Mouse (Mus musculus) heart, embryonic 11.5 days (tissue): ENCODE results near the gene Klhl3. TPM values are rescaled to one million over a fixed set of nuclear protein-coding genes. Genes with fewer than 3 reads are reported as not detected.
A peak's percentile ranks its signal among the peaks of the same experiment; 100 is the strongest.

ENCODE experiments used
- ATAC-seq: fragments of 200-750 bp; cut with Nextera tagmentation; replicated peaks from 2 replicates; pipeline ENCODE4 v1.8.0; 2017; ENCODE audit warnings: moderate library complexity; ENCODE audit not compliant: insufficient number of reproducible peaks, low FRiP score, low TSS enrichment
- H3K27ac ChIP-seq: fragments of 300-500 bp; sonication (generic); 2 replicates; pipeline ENCODE4 v1.5.1; 2014; ENCODE audit warnings: mild to moderate bottlenecking, low read depth, low read length
- H3K27me3 ChIP-seq: fragments of 300-500 bp; sonication (generic); 2 replicates; pipeline ENCODE4 v1.6.1; 2014; ENCODE audit warnings: mild to moderate bottlenecking, low read length, mixed read lengths; ENCODE audit not compliant: control insufficient read depth, insufficient read depth
- H3K36me3 ChIP-seq: fragments of 300-500 bp; sonication (generic); 2 replicates; pipeline ENCODE4 v1.6.1; 2014; ENCODE audit warnings: mild to moderate bottlenecking, low read length, moderate library complexity, mixed read lengths; ENCODE audit not compliant: control insufficient read depth, insufficient read depth
- H3K4me1 ChIP-seq: fragments of 300-500 bp; sonication (generic); 2 replicates; pipeline ENCODE4 v1.6.1; 2014; ENCODE audit warnings: low read length; ENCODE audit not compliant: control insufficient read depth, insufficient read depth
- H3K4me2 ChIP-seq: fragments of 300-500 bp; sonication (generic); 2 replicates; pipeline ENCODE4 v1.6.1; 2014; ENCODE audit warnings: mild to moderate bottlenecking, moderate library complexity
- H3K4me3 ChIP-seq: fragments of 300-500 bp; sonication (generic); 2 replicates; pipeline ENCODE4 v1.5.1; 2014; ENCODE audit warnings: low read depth, low read length
- H3K9ac ChIP-seq: fragments of 300-500 bp; sonication (generic); 2 replicates; pipeline ENCODE4 v1.6.1; 2014; ENCODE audit warnings: mild to moderate bottlenecking, low read depth, low read length, moderate library complexity
- H3K9me3 ChIP-seq: fragments of 300-500 bp; sonication (generic); replicated peaks from 2 replicates; pipeline ENCODE4 v1.6.1; 2016; ENCODE audit warnings: low read length; ENCODE audit not compliant: control insufficient read depth
- WGBS: fragments of 180-500 bp; shearing (Covaris S2); extraction: QIAGEN DNeasy Blood & Tissue Kit; methylation state at CpG from one replicate; pipeline ENCODE4 v1.1.7; 2014; ENCODE audit not compliant: insufficient replicate concordance; 5-methylcytosine and 5-hydroxymethylcytosine counted together
- polyA plus RNA-seq: library from polyadenylated mRNA; unstranded; fragments of >200 nt; fragmentation: Nextera tagmentation; extraction: Ambion mirVana; gene quantifications from 2 replicates; pipeline ENCODE4 v1.2.1, GENCODE M21; 2014

Klhl3 gene
- 3.6 and 4.3 TPM in 2 replicates for polyA plus RNA-seq

- H3K4me1 ChIP-seq, result peaks cover 12% of the 10 kb centered on the region
- H3K4me3 ChIP-seq, result peak within 1 kb of the TSS; percentile 67
- H3K36me3 ChIP-seq, result no peaks in the 10 kb centered on the region
- peak within 1 kb of the TSS; percentile 68 for H3K27ac ChIP-seq
- H3K27me3 ChIP-seq, result no peaks in the 10 kb centered on the region
- no peaks in the 10 kb centered on the region for H3K9me3 ChIP-seq
- ATAC-seq, result peak; percentile 66
- H3K4me2 ChIP-seq, result peak within 1 kb of the TSS; percentile 91
- under 1% methylated on average over 35 of the region's 35 CpGs for WGBS
- peak within 1 kb of the TSS; percentile 77 for H3K9ac ChIP-seq
These were observed at the start of gene Klhl3 for GRCm38 (mm10) chr13:58113061-58113900. Gene Klhl3, minus strand, starts transcription at chr13:58113592.

DNA sequence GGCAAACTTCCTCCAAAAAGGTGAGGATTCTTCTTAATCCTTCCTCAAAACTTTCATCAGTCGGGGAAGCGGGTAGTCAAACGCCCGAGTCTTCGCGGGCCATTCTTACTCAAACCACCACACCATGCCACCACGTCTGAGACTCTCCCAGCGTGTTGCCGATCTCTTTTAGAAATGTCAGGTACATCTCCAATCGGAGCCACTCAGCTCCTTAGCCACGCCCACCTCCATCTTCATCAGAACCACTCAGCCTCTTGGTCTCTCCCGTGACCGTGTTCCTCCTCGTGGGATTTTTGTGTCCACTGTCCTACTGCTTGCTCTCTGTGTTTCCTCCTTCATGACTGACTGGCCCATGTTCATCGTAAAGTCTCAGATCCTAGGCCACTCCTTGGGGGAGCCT lies 47.4 kb upstream of the Klhl3 start:
- H3K36me3 ChIP-seq, result peaks cover 10% of the 10 kb centered on the region
- no peak overlapping the region for H3K4me3 ChIP-seq
- no peaks in the 10 kb centered on the region for H3K27me3 ChIP-seq
- no peak overlapping the region for H3K27ac ChIP-seq
- H3K4me2 ChIP-seq, result no peak overlapping the region
- ATAC-seq, result no peak
- WGBS, result 89% methylated on average over 15 of the region's 15 CpGs
- H3K4me1 ChIP-seq, result 0 out of 2 replicates have a peak, but pooled peaks cover 7% of the 10 kb centered on the region
- H3K9me3 ChIP-seq, result peaks cover 2% of the 10 kb centered on the region
- no peak overlapping the region for H3K9ac ChIP-seq

GRCm38 (mm10) chr13:58158099-58158912 lies 44.9 kb upstream of the Klhl3 start:
- peak overlapping the region; percentile 59 for H3K9ac ChIP-seq

GRCm38 (mm10) chr13:58157447-58158098 lies 44.2 kb upstream of the Klhl3 start, which contains the start of gene Idnk:
Gene Idnk, plus strand, starts transcription at chr13:58157649.
- Histone ChIP-seq H3K36me3 (peaks cover 10% of the 10 kb centered on the region), H3K27ac (no peak within 1 kb of the TSS), H3K9ac (peak within 1 kb of the TSS; percentile 59), H3K9me3 (peaks cover 2% of the 10 kb centered on the region), H3K4me1 (0 out of 2 replicates have a peak, but pooled peaks cover 7% of the 10 kb centered on the region), H3K27me3 (no peaks in the 10 kb centered on the region), H3K4me3 (peak within 1 kb of the TSS; percentile 71), H3K4me2 (peak within 1 kb of the TSS; percentile 75)
- WGBS, result under 1% methylated on average over 30 of the region's 30 CpGs
- ATAC-seq, result peak; percentile 74

More at GRCm38 (mm10) chr13:58158099-58158912, 44.9 kb upstream of the Klhl3 start:
- 0 out of 2 replicates have a peak, but pooled peaks cover 7% of the 10 kb centered on the region for H3K4me1 ChIP-seq
- H3K4me3 ChIP-seq, result peak overlapping the region; percentile 71
- H3K27ac ChIP-seq, result no peak overlapping the region
- H3K27me3 ChIP-seq, result no peaks in the 10 kb centered on the region
- H3K9me3 ChIP-seq, result peaks cover 2% of the 10 kb centered on the region
- WGBS, result 12% methylated on average over 16 of the region's 16 CpGs
- no peak for ATAC-seq
- H3K4me2 ChIP-seq, result peak overlapping the region; percentile 75
- H3K36me3 ChIP-seq, result peaks cover 10% of the 10 kb centered on the region

- no peak for ATAC-seq
- no peak overlapping the region for H3K27ac ChIP-seq
- H3K4me2 ChIP-seq, result peak overlapping the region; percentile 75
- peaks cover 10% of the 10 kb centered on the region for H3K36me3 ChIP-seq
- peaks cover 2% of the 10 kb centered on the region for H3K9me3 ChIP-seq
- peak overlapping the region; percentile 71 for H3K4me3 ChIP-seq
- H3K9ac ChIP-seq, result peak overlapping the region; percentile 59; the same call in 1 of the 2 replicates
- H3K4me1 ChIP-seq, result 0 out of 2 replicates have a peak, but pooled peaks cover 7% of the 10 kb centered on the region
- 15% methylated on average over 8 of the region's 8 CpGs for WGBS
- no peaks in the 10 kb centered on the region for H3K27me3 ChIP-seq
These were observed 43.6 kb upstream of the Klhl3 start for GRCm38 (mm10) chr13:58157036-58157435.

DNA sequence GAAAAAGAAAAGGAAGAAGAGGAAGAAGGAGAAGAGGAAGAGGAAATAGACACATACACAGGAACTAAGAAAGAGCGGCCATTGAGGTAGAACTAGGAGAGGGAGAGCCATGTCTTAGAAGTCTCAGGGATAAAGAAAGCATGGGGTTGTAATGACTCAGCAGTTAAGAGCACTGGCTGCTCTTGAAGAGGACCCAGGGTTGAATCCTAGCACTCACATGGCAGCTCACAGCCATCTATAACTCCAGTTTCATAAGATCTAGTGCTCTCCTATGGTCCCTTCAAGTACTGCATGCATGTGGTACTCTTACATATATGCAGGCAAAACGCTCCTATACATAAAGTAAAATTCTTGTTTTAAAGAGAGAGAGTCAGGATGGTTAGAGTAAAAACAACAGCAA lies 42.6 kb upstream of the Klhl3 start:
- no peaks in the 10 kb centered on the region for H3K27me3 ChIP-seq
- no peak for ATAC-seq
- 0 out of 2 replicates have a peak, but pooled peaks cover 7% of the 10 kb centered on the region for H3K4me1 ChIP-seq
- H3K9me3 ChIP-seq, result no peaks in the 10 kb centered on the region
- peaks cover 8% of the 10 kb centered on the region for H3K36me3 ChIP-seq
- no peak overlapping the region for H3K4me2 ChIP-seq
- no peak overlapping the region for H3K4me3 ChIP-seq
- no peak overlapping the region for H3K9ac ChIP-seq
- WGBS, result 86% methylated on average over 2 of the region's 2 CpGs
- H3K27ac ChIP-seq, result no peak overlapping the region

- Histone ChIP-seq H3K36me3 (no peaks in the 10 kb centered on the region), H3K9ac (no peak overlapping the region), H3K27me3 (no peaks in the 10 kb centered on the region), H3K4me2 (no peak overlapping the region), H3K9me3 (no peaks in the 10 kb centered on the region), H3K27ac (no peak overlapping the region), H3K4me3 (no peak overlapping the region), H3K4me1 (no peaks in the 10 kb centered on the region; the same call in 1 of the 2 replicates)
- WGBS, result 73% methylated on average over 11 of the region's 11 CpGs
- ATAC-seq, result no peak
These were observed 37.0 kb upstream of the Klhl3 start for GRCm38 (mm10) chr13:58150442-58150841.

DNA sequence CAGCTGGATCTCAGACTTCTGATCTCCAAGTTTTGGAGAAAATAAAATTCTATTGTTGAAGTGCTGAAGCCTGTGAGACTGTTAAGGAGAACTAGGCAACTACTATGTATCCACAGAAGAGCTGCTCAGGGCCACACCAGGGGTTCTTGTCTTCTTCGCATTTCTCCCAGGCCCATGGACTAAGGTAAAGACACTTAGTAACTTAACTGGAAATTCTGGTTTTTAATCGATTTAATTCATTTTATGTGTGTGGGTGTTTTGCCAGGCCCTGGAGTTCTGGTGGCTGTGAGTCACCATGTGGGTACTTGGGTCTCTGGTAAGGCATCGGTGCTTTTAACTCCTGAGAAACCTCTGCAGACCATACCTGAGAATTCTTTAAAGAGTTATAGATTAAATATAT lies 36.2 kb upstream of the Klhl3 start:
- 86% methylated on average over 3 of the region's 3 CpGs for WGBS
- no peaks in the 10 kb centered on the region for H3K27me3 ChIP-seq
- ATAC-seq, result no peak

More for the DNA sequence above, 36.2 kb upstream of the Klhl3 start:
- H3K4me1 ChIP-seq, result no peaks in the 10 kb centered on the region; the same call in 1 of the 2 replicates
- no peak overlapping the region for H3K4me3 ChIP-seq
- H3K9ac ChIP-seq, result no peak overlapping the region
- H3K27ac ChIP-seq, result no peak overlapping the region
- H3K4me2 ChIP-seq, result no peak overlapping the region
- H3K9me3 ChIP-seq, result no peaks in the 10 kb centered on the region
- H3K36me3 ChIP-seq, result no peaks in the 10 kb centered on the region
